Mouse (Mus musculus) cerebellum, postnatal 4 days (tissue): ENCODE measurements around the gene Gm7298.
"Not testable (repeated sequence)": the region's sequence is repeated elsewhere in the genome, so short reads cannot be mapped to it uniquely, and the experiment has no call there.

ENCODE experiments used
- DNase-seq, 2 experiments: peaks; one replicate each; pipeline ENCODE4 v3.0.0; 2022; ENCODE audit warnings: low spot score in 2 of 2, mixed read lengths in 1 of 2

Gene Gm7298

DNA sequence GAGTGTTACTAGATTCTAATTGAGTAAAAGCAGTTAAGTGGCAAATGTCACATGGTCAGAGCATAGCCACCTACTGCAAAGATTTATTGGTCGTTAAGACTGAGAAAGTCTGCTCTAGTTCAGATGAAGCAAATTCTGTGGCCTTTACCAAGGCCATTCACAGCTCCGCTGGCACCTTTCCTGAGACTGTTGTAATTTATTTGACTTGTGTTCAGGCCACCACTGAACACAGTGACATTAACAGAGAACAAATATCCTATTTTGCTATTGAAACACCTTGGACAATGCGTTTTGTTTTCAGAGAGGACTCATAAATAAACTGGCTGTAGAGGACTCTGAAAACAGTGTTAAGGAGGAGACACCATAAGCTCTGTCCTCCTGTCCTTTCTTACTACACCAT, at the start of gene Gm7298:
TSS of gene Gm7298 (plus strand) at position 301 of the 400 bp plus-strand sequence.
- no peak for DNase-seq

DNA sequence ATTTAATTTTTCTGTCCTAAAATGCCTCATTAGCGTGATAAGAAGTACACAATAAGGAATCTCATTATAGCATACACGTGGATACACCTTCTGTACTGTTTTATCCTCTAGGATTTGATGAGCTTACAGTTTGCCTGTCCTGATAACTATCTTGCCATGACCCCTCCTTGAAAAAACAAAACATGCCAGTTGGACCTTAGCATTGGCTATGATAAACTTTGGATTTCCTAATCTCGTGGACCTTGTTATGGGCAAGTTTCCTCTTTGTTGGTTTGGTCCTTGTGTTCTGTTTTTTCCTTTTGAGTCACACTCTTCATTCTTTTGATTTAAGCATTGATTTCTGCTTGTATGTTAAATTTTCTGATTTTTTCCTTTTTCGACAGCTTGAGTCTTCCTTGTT, 95.3 kb downstream of the Gm7298 start:
- no peak for DNase-seq

DNA sequence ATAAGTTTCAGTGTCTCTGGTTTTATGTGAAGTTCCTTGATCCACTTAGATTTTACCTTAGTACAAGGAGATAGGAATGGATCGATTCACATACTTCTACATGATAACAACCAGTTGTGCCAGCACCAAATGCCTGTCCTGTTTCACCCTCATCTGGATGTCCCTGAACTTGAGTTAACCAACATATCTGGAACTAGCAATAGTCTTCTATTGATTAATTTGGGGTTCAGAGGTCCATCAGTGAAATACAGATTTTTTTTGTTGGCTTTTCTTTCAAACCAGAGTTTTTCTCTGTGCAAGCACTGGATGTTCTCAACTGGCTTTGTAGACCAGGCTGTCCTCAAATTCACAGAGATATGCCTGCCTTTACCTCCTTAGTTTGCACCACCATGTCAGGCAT, 103.6 kb downstream of the Gm7298 start:
- no peak for DNase-seq

DNA sequence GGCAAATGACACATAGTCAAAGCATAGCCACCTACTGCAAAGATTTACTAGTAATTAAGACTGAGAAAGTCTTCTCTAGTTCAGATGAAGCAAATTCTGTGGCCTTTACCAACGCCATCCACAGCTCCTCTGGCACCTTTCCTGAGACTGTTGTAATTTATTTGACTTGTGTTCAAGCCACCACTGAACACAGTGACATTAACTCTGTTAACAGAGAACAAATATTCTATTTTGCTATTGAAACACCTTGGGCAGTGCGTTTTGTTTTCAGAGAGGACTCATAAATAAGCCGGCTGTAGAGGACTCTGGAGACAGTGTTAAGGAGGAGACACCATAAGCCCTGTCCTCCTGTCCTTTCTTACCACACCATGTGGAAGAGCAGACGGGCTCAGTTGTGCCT, 105.5 kb downstream of the Gm7298 start, which contains the start of gene Mug1:
TSS of gene Mug1 (plus strand) at position 271 of the 400 bp plus-strand sequence.
- DNase-seq: not testable (repeated sequence)
